Mouse (Mus musculus) adipocyte (in vitro differentiated cells): ENCODE results near the gene Ap1s3.
A peak's percentile ranks its signal among the peaks of the same experiment; 100 is the strongest.
"Not testable (repeated sequence)": the region's sequence is repeated elsewhere in the genome, so short reads cannot be mapped to it uniquely, and the experiment has no call there.

Source experiments
- DNase-seq: peaks from one replicate; pipeline ENCODE4 v3.0.0-alpha.2; 2016; ENCODE audit warnings: low spot score

The Ap1s3 gene

DNA sequence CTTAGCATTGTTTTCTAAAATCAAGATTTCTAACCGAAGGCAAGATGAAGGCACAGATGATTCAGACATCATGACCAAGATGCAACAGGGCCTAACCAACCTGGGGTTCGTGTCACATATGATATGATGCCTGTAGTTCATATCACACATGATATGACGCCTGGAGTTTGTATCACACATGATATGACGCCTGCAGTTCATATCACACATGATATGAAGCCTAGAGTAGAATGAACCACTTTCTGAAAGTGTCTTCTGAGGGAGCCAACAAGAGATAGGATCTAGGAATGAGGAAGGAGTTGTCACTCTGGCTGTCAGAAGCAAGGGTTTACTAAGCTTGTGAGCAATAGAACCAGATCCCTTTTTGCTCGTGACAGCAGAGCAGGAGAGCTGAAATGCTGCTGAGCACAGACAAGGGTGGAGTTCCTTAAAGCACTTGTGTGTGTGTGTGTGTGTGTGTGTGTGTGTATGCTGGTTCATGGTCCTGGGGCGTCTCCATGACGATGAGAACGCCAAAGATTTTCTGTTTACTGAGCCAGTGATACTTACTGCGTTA is 2.3 kb downstream of the Ap1s3 start:
- DNase-seq = no peak

DNA sequence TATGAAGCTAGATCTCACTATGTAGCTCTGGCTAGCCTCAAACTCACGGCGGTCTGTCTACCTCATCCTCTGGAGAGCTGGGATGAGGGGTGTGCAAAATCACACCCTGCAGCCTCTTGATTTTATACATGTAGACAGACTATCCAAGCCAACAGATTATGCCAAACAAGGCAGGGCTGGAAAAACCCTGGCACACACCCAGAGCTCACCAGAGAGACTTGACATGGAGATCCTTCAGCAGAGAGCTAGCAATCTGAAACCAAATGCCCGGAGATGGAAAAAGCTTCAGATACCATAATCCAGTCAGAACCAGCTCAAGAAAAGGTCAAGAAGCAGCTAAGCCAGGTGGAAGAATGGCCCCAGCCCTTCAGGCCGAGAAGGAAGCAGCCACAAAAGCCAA is 6.9 kb downstream of the Ap1s3 start:
- DNase-seq = no peak

DNA sequence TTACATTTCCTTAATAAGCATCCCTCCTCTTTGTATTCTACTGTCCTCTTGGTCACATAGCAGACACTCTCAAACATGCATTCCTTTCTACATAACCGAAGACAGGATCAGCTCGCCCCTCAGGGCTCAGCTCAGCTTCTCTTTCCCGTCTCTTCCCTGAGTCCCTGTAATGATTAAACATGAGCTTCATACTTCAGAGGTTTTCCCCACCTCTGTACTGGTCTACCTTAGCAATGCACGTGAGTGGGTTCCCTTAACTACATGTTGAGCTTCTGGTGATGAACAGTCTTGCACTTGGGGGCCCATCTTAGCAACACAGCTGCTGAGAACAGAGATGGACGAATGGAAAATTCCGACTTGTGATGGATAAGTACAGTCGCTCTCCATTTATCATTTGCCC is 12.2 kb downstream of the Ap1s3 start:
- DNase-seq = no peak

DNA sequence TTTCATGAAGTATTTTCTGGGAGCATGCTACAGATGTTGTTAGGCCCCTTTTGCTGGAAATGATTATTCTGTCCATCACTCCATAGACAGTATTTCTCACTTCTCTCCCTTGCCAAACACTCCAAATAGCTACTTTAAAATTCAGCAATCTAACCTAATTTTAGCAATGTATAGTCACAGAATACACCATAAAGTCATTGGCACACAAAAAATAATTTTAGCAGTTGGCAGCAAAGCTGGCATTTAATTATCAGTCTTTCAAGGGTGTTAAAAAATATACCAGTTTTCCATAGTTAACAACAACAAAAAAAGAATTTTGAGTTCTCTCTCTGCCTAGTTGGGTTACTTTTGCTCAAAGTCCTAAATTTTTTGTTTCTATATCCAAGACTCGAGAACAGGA is 14.4 kb downstream of the Ap1s3 start:
- no peak for DNase-seq

DNA sequence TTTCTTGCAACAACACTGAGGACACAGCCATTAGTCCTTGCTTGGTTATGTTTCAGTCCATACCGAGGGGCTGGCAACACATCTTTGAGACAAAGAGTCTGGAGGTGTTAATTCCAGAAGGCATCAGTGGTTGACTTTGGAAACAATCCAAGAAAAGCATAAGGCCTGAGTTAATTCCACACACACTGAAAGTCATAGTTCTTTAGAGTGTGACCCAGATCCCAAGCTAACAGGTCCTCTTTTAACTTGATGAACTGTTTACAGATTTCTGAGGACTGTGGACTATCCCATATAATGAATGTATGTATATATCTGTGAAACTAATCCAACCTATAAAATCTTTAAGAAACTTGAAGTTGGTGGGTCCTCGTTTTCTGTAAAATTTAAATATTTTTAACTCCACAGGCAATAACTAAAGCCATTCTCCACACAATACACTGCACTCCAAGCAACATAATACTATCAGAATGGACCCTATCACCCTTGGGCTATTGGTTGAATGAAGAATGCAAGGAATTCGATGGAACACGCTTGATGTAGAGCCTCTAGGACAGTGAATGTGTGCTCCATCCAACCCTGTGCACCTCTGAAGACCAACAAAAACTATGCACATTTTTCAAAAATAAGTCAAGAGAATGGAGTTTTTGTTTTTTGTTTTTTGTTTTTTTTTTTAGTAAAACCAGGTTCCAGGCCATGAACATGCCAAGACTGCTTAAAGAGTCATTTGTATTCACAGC is 15.8 kb downstream of the Ap1s3 start:
- no peak for DNase-seq

DNA sequence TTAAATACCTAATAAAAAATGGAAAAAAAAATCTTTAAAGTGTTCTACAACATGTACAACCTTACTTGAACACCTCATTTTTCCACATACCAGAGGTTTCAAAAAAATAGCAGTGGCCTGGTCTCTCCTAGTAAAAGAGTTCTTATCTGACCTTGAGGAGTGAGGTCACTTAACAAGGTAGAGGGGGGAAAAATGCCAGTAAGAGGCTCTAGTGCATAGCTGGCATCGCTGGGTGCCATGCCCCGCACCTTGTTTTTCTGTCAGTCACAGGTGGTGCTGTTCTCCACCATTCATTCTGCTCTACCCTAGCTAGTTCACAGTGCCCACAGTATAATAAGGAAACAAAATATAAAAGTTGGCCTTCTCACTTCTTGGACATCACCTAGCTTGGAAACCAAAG is 16.8 kb downstream of the Ap1s3 start:
- DNase-seq = no peak

DNA sequence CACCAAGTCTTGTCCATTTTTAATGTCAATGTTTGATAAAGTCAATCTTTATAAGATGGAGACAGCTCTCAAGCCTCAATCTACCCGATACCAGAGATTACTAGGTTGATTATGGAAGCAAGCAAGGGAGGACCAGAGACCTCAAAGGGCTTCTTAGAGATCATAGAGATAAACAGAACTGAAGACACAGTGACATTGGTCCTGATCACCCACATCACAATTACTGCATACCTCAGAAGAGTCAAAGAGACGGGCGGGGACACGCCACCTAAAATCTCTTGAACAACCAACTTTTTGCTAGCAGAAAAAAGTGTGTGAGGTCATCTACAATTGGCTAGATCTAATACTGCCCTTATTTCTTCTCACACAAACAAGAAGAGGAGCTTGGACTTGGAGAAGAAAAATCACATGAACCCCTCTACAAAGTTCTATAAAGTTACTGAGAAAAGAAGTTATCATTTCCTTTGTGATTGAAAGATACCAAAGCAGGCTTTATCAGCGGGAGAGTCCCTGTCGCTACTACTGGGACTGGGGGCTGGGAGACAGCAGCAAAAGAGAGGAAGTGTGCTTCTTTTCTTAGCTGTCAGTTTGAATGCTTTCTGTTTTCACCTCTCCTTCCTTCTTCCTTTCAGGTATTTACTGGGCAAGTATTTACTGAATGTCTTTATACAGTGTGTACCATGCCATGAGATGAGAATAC is 28.2 kb downstream of the Ap1s3 start:
- DNase-seq = no peak

DNA sequence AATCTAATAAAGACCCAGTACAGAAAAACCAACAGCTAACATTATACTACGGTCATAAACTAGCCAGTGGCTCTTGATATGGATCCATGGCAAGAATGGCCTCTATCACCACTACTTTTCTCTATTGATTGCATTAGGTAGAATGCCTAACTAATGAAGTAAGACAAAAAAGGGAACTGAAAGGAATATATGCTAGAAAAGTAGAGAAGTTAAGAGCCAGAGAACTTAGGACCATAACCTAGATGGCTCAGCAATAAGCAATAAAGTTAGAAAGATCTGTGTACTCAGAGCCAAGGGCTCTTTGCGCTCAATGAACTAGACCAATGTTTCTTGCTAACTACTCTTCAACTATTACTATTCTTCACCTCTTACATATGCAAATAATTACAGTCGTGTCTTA is 29.1 kb downstream of the Ap1s3 start:
- DNase-seq = no peak

DNA sequence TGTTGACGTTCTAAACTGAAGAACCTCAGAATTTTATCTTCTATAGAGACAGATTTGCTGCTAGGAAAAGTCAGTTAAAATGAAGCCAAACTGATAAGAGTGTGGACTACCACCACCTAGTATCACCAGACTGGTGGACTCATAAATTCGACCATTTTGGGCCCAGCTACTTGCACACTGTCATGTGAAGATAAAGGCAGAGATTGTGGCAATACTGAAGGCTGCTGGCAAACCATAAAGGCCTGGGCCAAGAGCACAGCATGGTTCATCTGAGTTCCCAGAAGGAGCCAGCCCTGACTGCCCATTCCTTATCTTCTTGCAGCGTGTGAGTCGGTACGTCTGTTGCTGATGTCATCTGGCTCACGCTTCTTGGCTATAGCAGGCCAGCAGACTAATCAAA is 30.4 kb downstream of the Ap1s3 start:
- DNase-seq = no peak

DNA sequence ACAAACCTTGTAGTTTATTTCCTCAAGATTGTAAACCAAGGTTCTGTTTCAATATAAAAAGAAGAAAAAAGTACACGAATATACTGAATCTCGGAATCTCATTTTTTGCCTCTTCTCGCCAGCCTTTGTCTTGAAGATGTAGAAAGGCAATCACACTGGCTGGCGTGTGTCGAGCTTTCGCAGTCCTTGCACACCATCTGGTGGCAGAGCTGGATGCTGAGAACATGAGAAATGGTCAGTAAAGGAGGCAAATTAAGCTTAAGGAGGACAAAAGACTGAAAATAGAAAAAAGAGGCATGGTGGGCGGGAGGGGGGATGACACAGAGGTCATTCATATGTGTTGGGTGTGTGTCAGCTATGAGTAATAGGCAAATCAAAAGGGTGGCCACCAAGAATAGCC is 31.6 kb downstream of the Ap1s3 start:
- DNase-seq = peak; percentile 68

DNA sequence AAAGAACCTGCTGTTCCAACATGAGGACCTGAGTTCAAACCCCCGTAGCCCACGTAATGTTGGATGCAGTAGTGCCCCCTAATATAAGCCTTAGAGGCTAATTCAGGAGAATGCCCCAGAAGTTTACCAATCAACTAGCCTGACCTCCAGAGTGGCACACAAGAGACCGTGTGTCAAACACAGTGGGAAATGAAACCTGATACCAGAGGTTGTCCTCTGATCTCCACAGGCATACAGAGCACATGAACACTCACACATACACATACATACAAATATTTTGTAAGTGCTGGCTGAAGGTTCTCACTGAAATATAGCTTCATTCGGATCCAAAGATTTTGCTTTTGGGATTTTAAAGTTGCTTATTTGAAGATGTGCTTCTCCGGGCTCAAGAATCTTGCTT is 32.1 kb downstream of the Ap1s3 start:
- no peak for DNase-seq

DNA sequence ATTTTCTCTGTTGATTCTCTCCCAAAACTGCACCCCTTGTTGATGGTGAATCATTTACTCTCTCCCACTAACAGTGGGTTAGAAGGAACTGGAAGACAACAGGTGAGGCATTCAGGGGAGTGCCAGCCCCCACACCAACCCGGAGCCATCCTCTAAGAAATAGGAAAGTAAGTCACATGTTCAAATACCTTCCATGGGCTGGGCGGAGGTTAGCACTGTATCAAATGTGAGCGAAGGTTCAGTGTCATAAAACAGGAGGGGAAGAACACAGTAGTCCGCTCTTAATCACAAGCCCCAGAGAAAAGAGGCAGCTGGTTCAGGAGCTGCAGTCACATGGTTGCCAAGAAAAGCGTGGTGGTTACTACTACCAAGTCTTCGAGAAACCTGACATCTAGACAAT is 32.7 kb downstream of the Ap1s3 start:
- no peak for DNase-seq

DNA sequence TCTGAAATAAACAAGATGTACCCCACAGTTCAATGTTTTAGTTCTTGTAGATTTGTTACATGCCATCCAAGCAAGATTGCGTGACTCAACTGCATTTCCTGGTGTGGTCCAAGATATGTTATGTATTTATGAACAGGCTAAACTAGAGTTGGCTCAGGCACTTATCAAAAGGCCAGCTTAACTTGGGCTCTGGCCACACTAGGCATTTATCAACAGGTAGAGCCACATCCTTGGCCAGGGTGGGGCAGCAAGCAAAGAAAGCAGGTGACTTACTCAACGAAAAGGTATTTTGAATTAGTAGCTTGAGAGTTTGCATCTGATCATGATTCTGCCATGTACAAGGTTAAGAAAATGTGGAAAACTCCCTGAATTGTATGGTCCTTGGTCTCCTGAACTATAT is 34.0 kb downstream of the Ap1s3 start:
- DNase-seq = no peak

DNA sequence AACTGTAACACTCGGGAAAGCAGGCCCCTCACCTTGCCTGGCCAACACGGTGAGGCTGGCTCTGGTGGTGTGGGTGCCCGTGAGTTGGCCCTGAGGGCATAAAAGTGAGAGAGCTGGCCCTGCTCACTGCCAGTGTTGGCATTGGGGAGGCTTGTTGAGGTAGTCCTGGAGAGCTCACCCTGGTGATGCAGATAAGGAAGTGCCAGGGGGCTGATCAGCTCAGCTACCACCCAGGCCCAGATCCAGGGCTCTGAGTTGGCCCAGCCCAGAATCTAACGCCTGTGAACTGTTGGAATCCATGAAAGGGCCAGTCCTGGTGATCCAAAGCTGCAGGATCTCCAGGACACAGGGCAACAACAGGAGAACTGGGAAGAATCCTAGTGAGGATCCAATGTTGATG is 40.3 kb downstream of the Ap1s3 start:
- no peak for DNase-seq

DNA sequence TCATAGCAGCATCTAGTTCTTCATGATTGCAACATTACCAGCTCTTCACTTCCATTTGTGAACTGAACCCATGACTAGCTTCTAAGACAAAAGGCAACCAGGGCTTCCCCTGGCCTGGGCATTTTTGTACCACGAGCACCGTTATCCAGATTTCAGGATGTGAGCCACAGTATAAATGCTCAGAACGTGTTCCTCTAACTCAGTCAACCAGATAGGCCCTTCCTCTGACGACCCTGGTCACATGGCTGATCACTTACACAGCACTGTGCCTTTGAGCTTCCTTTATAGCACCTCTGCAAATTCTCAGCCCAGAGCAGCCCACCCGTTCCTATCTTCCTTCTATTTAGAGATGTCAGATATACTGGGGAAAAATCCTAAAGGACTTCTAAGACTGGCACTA is 42.0 kb downstream of the Ap1s3 start:
- no peak for DNase-seq

DNA sequence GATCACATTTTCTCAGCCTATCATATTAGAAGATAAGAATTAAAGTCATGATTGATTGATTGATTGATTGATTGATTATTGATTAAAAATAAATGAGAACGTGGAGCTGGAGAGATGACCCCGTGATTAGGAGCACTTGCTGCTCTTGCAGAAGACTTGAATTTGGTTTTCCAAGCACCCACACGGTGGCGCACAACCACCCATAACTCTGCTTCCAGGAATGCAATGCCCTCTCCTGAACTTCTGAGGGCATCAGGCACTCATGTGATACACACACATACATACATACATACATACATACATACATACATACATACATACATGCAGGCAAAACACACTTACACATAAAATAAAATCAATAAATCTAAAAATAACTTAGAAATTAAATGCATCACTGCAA is 45.6 kb downstream of the Ap1s3 start:
- no peak for DNase-seq

DNA sequence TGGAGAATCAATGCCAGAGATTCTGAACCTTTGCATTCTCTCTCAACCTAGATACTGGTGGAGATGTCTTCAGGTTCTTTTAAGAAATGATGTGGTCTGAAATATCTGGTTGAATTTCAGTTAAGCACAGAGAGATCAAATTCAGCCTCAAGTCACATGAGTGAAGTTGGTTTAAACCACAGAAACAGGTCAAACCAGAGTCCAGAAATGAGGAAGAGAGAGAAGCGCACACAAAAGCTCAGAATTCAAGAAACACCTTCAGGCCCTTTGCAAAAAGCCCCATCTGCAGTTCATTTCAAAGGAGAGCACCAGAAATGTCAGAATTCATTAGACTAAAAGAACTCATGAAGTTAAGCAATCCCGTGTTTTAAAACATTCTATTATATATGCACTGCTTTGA is 52.3 kb downstream of the Ap1s3 start:
- DNase-seq = no peak

DNA sequence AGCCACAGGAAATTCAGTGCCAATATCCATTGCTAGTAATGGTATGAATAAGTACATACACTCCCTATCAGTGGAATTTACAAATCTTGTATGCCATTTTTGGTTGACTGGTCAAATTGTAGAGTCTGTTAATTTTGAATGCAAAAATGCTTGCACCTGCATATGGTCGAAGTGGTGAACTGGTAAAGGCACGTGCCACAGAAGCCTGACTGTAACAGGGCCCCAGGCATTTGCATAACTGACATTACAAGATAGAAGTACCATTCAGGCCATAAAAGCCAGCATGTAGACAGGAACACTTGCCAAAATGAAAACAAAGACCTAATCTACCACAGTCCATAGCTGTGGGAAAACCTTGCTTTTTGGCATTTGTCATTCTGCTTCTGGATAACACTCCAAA is 55.3 kb downstream of the Ap1s3 start:
- DNase-seq = no peak

DNA sequence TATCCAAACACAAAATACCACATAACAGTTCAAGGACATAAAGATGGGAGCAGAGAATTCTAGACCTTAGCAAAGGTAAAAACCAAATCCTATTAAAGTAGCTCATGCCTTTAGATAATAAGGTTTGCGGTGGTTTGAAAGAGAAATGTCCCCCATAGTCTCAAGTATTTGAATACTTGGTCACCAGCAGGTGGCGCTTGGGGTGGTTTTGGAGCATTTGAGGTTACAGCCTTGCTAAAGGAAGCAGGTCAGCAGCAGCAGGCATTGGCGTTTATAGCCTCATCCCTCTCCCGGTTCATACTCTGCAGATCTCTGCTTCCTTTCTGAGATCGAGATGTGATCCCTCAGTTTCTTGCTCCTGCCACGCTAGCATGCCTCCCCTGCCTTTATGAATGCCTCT is 57.3 kb downstream of the Ap1s3 start:
- DNase-seq = no peak

DNA sequence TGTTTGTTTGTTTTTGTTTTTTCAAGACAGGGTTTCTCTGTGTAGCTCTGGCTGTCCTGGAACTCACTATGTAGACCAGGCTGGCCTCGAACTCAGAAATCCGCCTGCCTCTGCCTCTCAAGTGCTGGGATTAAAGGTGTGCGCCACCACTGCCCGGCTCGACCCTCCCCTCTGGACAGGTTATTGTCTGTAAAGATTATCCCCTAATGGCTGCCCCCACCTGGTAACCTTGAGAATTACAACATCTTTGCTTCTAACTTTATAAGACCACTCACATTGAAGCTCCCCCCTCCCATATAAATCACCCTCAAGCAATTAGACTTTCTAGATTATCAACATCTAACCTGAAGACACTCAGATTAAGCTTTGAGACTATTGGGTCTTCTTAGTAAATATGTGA is 60.5 kb downstream of the Ap1s3 start:
- DNase-seq = not testable (repeated sequence)

DNA sequence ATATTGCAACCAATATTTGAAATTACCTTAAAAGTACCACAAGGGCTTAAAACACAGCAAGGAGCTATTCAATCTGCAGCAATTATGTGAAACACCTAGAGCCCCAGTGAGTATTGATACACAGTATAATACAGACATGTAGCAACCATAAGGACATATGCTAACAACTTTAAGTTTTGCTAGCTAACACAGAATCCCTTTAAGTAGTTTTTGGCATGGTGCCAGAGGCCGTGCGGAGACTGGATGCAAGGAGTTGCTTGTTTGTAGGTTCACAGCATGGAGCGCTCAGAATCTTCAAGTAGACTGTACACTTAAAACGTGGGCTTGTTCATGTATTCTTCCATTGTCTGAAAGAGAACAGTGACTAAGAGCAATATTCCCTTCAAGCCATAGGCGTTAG is 62.9 kb downstream of the Ap1s3 start:
- not testable (repeated sequence) for DNase-seq

DNA sequence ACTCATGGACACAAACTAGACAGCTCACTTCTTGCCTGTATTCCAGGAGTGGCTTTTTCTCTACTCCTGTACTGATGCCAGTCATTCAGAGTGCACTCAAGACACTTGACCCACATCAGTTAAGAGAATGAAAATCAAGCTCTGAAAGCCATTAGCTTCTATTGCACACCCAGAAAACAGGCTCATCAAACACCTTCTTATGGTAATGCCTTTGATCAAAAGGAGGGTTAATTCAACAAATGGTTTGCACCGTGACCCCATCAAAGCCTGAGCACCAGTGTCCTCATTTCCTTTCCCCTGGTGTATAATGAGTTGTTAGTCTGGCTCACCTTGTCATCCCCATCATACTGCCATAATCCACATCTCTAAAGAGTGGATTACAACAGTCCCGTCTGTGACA is 69.3 kb downstream of the Ap1s3 start:
- DNase-seq = peak; percentile 6

DNA sequence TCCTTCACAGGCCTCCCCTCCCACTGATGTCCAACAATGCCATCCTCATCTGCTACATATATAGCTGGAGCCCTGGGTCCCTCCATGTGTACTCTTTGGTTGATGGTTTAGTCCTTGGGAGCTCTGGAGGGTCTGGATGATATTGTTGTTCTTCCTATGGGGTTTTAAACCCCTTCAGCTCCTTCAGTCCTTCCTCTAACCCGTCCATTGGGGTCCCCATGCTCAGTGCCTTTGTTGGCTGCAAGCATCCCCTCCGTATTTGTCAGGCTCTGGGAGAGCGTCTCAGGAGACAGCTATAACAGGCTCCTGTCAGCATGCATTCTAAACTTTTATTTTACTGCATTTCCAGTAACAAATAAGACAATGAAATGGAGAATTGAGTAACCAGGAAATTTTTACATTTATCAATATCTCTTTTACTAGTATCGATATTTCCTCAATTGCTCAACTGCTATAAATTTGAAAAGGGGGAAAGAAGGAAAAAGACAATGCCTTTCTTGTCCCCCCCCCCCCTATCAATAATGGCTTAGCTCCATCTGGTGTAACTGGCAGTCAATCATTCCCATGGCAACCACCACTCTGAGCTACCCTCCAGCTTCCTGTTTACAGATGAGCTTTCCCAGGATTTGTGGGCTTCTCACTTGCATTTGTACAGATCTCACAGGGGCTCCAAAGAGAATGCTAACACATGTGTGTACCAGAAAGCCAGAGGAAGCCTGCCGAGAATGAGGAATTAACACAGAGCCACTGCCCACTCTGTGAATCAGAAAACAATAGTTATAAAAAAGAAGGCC is 73.2 kb downstream of the Ap1s3 start:
- DNase-seq = no peak
